Mouse (Mus musculus) heart, embryonic 12.5 days (tissue): ENCODE measurements around the gene Mrtfb. TPM values are rescaled to one million over a fixed set of nuclear protein-coding genes. Genes with fewer than 3 reads are reported as not detected.

Experiments
- ATAC-seq: fragments of 200-750 bp; cut with Nextera tagmentation; 2 replicates; pipeline ENCODE4 v1.8.0; 2017; ENCODE audit warnings: moderate TSS enrichment, moderate library complexity; ENCODE audit not compliant: insufficient number of reproducible peaks, low FRiP score
- H3K27ac ChIP-seq: fragments of 300-500 bp; sonication (generic); 2 replicates; pipeline ENCODE4 v1.5.1; 2016; ENCODE audit warnings: mild to moderate bottlenecking, moderate library complexity; ENCODE audit not compliant: poor library complexity, severe bottlenecking
- H3K27me3 ChIP-seq: fragments of 300-500 bp; sonication (generic); replicated peaks from 2 replicates; pipeline ENCODE4 v1.6.1; 2016; ENCODE audit warnings: mild to moderate bottlenecking, moderate library complexity
- H3K36me3 ChIP-seq: fragments of 300-500 bp; sonication (generic); 2 replicates; pipeline ENCODE4 v1.6.1; 2016; ENCODE audit warnings: mild to moderate bottlenecking, moderate library complexity
- H3K4me1 ChIP-seq: fragments of 300-500 bp; sonication (generic); replicated peaks from 2 replicates; pipeline ENCODE4 v1.6.1; 2016; ENCODE audit warnings: mild to moderate bottlenecking
- H3K4me2 ChIP-seq: fragments of 300-500 bp; sonication (generic); 2 replicates; pipeline ENCODE4 v1.6.1; 2016; ENCODE audit warnings: mild to moderate bottlenecking, moderate library complexity
- H3K4me3 ChIP-seq: fragments of 300-500 bp; sonication (generic); 2 replicates; pipeline ENCODE4 v1.5.1; 2016; ENCODE audit warnings: mild to moderate bottlenecking
- H3K9ac ChIP-seq: fragments of 300-500 bp; sonication (generic); 2 replicates; pipeline ENCODE4 v1.6.1; 2016; ENCODE audit warnings: mild to moderate bottlenecking, moderate library complexity
- H3K9me3 ChIP-seq: fragments of 300-500 bp; sonication (generic); replicated peaks from 2 replicates; pipeline ENCODE4 v1.6.1; 2016; ENCODE audit warnings: mild to moderate bottlenecking, moderate library complexity
- WGBS: fragments of 180-500 bp; shearing (Covaris S2); methylation state at CpG from one replicate; pipeline ENCODE4 v1.1.7; 2016; 5-methylcytosine and 5-hydroxymethylcytosine counted together
- polyA plus RNA-seq: library from polyadenylated mRNA; unstranded; fragments of >200 nt; fragmentation: Nextera tagmentation; extraction: Ambion mirVana; gene quantifications from 2 replicates; pipeline ENCODE4 v1.2.1, GENCODE M21; 2016

The Mrtfb gene
- polyA plus RNA-seq, 1 experiment from 2014 or later, result 15.2 TPM

GRCm38 (mm10) chr16:13240326-13240725 is 16.0 kb upstream of the Mrtfb start:
- no peak for ATAC-seq
- Histone ChIP-seq H3K27ac (no peak overlapping the region), H3K4me2 (no peak overlapping the region), H3K9me3 (no peaks in the 10 kb centered on the region), H3K4me1 (no peaks in the 10 kb centered on the region), H3K36me3 (no peaks in the 10 kb centered on the region), H3K9ac (no peak overlapping the region), H3K4me3 (no peak overlapping the region), H3K27me3 (no peaks in the 10 kb centered on the region)
- WGBS, result 54% methylated on average over 7 of the region's 7 CpGs

- no peak for ATAC-seq
- Histone ChIP-seq H3K9me3 (no peaks in the 10 kb centered on the region), H3K36me3 (no peaks in the 10 kb centered on the region), H3K27me3 (no peaks in the 10 kb centered on the region), H3K4me2 (no peak overlapping the region), H3K9ac (no peak overlapping the region), H3K4me3 (no peak overlapping the region), H3K27ac (no peak overlapping the region), H3K4me1 (no peaks in the 10 kb centered on the region)
- 18% methylated on average over 4 of the region's 4 CpGs for WGBS
Observed at GRCm38 (mm10) chr16:13245658-13246057, 10.6 kb upstream of the Mrtfb start.

- Histone ChIP-seq H3K9ac (no peak overlapping the region), H3K4me1 (no peaks in the 10 kb centered on the region), H3K4me2 (no peak overlapping the region), H3K27ac (no peak overlapping the region), H3K9me3 (no peaks in the 10 kb centered on the region), H3K27me3 (no peaks in the 10 kb centered on the region), H3K36me3 (no peaks in the 10 kb centered on the region), H3K4me3 (no peak overlapping the region)
- WGBS, result 46% methylated on average over 3 of the region's 3 CpGs
- ATAC-seq, result no peak
Observed at GRCm38 (mm10) chr16:13246855-13247254, 9.4 kb upstream of the Mrtfb start.

- no peak for ATAC-seq
- Histone ChIP-seq H3K9me3 (no peaks in the 10 kb centered on the region), H3K4me1 (no peaks in the 10 kb centered on the region), H3K4me2 (no peak overlapping the region), H3K36me3 (no peaks in the 10 kb centered on the region), H3K27me3 (no peaks in the 10 kb centered on the region), H3K27ac (no peak overlapping the region), H3K4me3 (no peak overlapping the region), H3K9ac (no peak overlapping the region)
- WGBS, result 73% methylated on average over 5 of the region's 5 CpGs
Observed at GRCm38 (mm10) chr16:13250061-13250460, 6.2 kb upstream of the Mrtfb start.

- WGBS, result 3% methylated on average over 63 of the region's 64 CpGs
- Histone ChIP-seq H3K4me3 (peak overlapping the region; percentile 92), H3K27me3 (no peaks in the 10 kb centered on the region), H3K36me3 (no peaks in the 10 kb centered on the region), H3K9me3 (no peaks in the 10 kb centered on the region), H3K4me2 (peak overlapping the region; percentile 90), H3K27ac (peak overlapping the region; percentile 69), H3K4me1 (peaks cover 27% of the 10 kb centered on the region), H3K9ac (peak overlapping the region; percentile 91)
- peak; percentile 75 for ATAC-seq
Observed at GRCm38 (mm10) chr16:13256667-13257527, 616 bp downstream of the Mrtfb start.

GRCm38 (mm10) chr16:13257528-13257835 is 1.2 kb downstream of the Mrtfb start:
- Histone ChIP-seq H3K4me2 (peak overlapping the region; percentile 90), H3K36me3 (no peaks in the 10 kb centered on the region), H3K27me3 (no peaks in the 10 kb centered on the region), H3K4me1 (peaks cover 27% of the 10 kb centered on the region), H3K9me3 (no peaks in the 10 kb centered on the region), H3K4me3 (peak overlapping the region; percentile 92), H3K27ac (no peak overlapping the region), H3K9ac (peak overlapping the region; percentile 91)
- 18% methylated on average over 5 of the region's 5 CpGs for WGBS
- no peak for ATAC-seq

- ATAC-seq, result no peak
- Histone ChIP-seq H3K36me3 (peaks cover 3% of the 10 kb centered on the region), H3K4me3 (no peak overlapping the region), H3K4me1 (peaks cover 27% of the 10 kb centered on the region), H3K27me3 (no peaks in the 10 kb centered on the region), H3K9me3 (no peaks in the 10 kb centered on the region), H3K4me2 (no peak overlapping the region), H3K27ac (no peak overlapping the region), H3K9ac (no peak overlapping the region)
- 87% methylated on average over 2 of the region's 2 CpGs for WGBS
Observed at GRCm38 (mm10) chr16:13259026-13259425, 2.7 kb downstream of the Mrtfb start.

GRCm38 (mm10) chr16:13266312-13266711 is 10.0 kb downstream of the Mrtfb start:
- no peak overlapping the region for H3K4me3 ChIP-seq
- H3K4me2 ChIP-seq, result no peak overlapping the region
- WGBS, result 83% methylated on average over 3 of the region's 3 CpGs
- peaks cover 5% of the 10 kb centered on the region; the same call in 1 of the 2 replicates for H3K4me1 ChIP-seq
- H3K36me3 ChIP-seq, result peaks cover 56% of the 10 kb centered on the region
- peaks cover 4% of the 10 kb centered on the region for H3K9me3 ChIP-seq
- H3K9ac ChIP-seq, result no peak overlapping the region
- ATAC-seq, result no peak
- no peak overlapping the region for H3K27ac ChIP-seq
- no peaks in the 10 kb centered on the region for H3K27me3 ChIP-seq

GRCm38 (mm10) chr16:13267350-13267904 is 11.1 kb downstream of the Mrtfb start:
- Histone ChIP-seq H3K9me3 (peaks cover 4% of the 10 kb centered on the region), H3K36me3 (peaks cover 56% of the 10 kb centered on the region), H3K4me2 (no peak overlapping the region), H3K27me3 (no peaks in the 10 kb centered on the region), H3K27ac (no peak overlapping the region), H3K9ac (0 out of 2 replicates have a peak overlapping the region, but pooled peaks have one; percentile 7), H3K4me1 (peaks cover 5% of the 10 kb centered on the region; the same call in 1 of the 2 replicates), H3K4me3 (no peak overlapping the region)
- WGBS, result 74% methylated on average over 3 of the region's 3 CpGs
- ATAC-seq, result no peak

GRCm38 (mm10) chr16:13269426-13269825 is 13.1 kb downstream of the Mrtfb start:
- peaks cover 53% of the 10 kb centered on the region for H3K36me3 ChIP-seq
- peaks cover 4% of the 10 kb centered on the region for H3K9me3 ChIP-seq
- no peak overlapping the region for H3K27ac ChIP-seq
- H3K4me3 ChIP-seq, result no peak overlapping the region
- no peak for ATAC-seq
- WGBS, result 85% methylated on average over 2 of the region's 2 CpGs
- no peak overlapping the region for H3K9ac ChIP-seq
- H3K27me3 ChIP-seq, result no peaks in the 10 kb centered on the region
- no peak overlapping the region for H3K4me2 ChIP-seq
- H3K4me1 ChIP-seq, result peaks cover 5% of the 10 kb centered on the region; the same call in 1 of the 2 replicates

GRCm38 (mm10) chr16:13276258-13276657 is 20.0 kb downstream of the Mrtfb start:
- no peak overlapping the region for H3K4me2 ChIP-seq
- no peaks in the 10 kb centered on the region for H3K27me3 ChIP-seq
- WGBS, result 82% methylated on average over 2 of the region's 2 CpGs
- ATAC-seq, result no peak
- H3K36me3 ChIP-seq, result no peaks in the 10 kb centered on the region; the same call in 1 of the 2 replicates
- H3K9me3 ChIP-seq, result no peaks in the 10 kb centered on the region
- H3K9ac ChIP-seq, result no peak overlapping the region
- H3K27ac ChIP-seq, result no peak overlapping the region
- peaks cover 15% of the 10 kb centered on the region for H3K4me1 ChIP-seq
- no peak overlapping the region for H3K4me3 ChIP-seq
